Mouse (Mus musculus) layer of hippocampus, adult 11-12 months (tissue): ENCODE data around the gene Plcd4.
"Not testable (repeated sequence)": the region's sequence is repeated elsewhere in the genome, so short reads cannot be mapped to it uniquely, and the experiment has no call there.

ENCODE experiments used
- DNase-seq: peaks from one replicate; pipeline ENCODE4 v3.0.0; 2022; ENCODE audit warnings: low spot score

The Plcd4 gene

DNA sequence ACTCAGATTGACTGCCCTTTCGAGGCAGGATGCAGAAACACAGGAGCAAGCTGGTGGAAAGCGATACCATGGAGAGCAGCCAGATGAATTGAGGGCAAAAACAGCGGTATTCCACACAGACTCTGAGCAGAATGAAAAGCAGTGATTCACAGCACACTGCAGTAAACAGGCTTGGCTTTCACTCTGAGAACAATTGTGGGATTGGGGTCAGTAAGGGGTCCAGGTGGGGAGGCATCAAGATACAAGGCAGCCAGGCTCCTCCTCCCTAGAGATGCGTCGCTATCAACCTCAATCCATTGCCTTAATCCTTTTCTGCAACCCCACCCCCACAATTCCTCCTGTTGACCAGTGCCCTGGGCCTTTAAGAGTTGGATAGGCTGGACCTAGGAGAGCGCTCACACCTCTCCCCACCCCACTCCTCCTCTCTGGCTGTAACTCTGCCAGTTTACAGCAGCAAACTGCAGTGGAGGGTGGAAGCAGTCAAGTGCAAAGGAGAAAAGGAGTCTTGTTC lies at the start of gene Plcd4:
Plcd4 (plus strand) TSS at position 438 of the 511 bp plus-strand sequence.
- DNase-seq = peak; percentile 13

DNA sequence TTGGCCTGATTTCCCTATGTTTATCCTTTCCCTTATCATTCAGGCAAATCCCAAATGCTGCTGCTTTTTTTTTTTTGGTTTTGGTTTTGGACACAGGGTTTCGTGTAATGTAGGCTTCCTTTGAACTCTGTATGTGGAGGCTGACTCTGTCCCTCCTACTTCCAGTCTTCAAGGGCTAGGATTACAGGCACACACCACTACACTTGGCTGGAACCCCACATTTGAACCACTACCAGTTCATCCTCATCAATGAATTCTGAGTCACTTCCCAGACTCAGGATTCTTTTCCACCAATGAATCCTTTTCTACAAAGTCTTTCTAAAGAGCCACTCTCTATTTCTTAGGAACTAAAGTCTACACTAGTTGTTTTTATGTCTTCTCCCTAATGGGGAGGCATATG lies 41.6 kb upstream of the Plcd4 start:
- DNase-seq = no peak

- DNase-seq = no peak
Measured at GRCm38 (mm10) chr1:74505393-74505720, 37.3 kb upstream of the Plcd4 start.

DNA sequence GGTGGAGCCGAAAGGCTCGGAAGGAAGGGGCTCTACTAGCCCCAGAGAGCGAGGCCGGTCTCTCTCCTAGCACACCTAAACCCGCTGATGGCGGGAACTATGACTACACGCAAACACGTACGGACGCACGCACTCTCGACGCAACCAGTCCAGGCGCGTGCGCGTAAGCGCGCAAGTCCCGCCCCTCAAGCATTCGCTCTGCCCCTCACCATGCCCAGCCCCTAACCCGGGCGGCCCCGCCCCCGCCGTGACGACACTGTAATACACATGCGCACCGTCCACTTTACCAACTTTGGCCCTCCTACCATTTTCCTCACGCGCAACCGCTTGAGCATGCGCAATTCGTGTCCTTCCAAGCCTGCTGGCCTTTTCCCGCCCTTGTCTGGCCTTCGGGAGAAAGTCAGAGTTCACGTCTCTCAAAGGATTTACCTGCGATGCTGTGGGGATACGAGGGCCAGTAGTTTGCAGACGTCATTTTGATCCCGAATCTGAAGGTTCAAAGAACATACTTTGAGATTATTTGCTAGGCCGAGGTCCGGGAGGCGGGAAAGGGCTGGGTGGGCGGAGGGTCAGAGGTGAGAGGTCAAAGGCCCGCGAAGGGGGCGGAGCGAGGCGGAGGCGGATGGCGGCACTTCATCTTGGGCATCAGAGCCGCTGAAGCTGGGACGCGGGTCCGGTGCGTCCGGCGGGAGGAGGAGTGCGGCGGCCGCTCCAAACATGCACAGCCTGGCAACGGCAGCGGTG lies 36.8 kb upstream of the Plcd4 start, which contains the start of gene Cnot9:
Cnot9 (plus strand) TSS at position 338 of the 744 bp plus-strand sequence.
- peak; percentile 100 for DNase-seq

DNA sequence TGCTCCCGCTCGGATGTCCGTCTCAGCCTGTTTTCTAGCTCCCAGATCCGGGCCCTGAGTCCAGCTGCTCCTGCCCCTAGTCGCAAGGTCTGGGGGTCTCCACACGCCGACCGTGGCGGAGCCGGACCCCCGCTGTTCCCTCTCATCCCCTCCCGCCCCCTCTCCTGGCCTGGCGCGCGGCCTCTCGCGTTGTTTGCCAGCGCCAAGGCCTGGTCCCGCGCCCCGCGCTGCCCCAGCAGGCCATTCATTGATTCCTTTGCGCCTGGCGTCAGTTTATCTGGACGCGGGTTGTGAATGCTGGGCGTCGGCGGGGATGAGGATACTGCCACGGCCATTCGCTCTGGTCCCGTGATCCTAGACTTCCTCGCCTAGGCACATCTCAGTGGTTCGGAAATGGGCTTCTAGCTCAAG lies 36.2 kb upstream of the Plcd4 start:
- peak; percentile 29 for DNase-seq

DNA sequence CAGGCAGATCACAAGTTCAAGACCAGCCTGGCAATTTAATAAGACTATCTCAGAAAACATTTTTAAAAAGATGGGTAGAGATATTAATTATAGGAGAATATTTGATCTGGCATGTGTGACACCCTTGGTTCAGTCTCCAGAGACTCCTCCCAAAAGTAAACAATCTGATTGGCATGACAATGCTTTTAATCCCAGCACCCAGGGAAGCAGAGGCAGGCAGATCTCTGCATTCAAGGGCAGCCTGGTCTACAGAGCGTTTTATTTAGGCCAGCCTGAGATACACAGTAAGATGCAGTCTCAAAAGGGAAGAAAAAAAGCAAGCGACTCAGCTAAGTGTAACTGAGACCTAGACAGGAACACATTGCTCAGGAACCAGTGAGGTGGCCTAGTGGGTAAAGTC lies 34.9 kb upstream of the Plcd4 start:
- no peak for DNase-seq

GRCm38 (mm10) chr1:74511306-74511705 lies 31.4 kb upstream of the Plcd4 start:
- DNase-seq = no peak

DNA sequence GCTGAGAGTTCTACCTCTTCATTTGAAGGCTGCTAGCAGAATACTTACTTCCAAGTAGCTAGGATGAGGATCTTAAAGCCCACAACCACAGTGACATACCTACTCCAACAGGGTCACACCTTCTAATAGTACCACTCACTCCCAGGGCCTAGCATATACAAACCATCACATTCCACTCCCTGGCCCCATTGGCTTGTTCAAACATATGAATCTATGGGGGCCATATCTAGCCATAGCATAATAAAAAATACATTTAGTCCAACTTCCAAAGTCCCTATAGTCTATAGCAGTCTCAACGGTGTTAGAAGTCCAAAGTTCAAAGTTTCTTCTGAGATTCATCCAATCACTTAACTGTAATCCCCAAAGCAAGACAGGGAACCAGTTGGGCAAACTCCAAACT lies 29.7 kb upstream of the Plcd4 start:
- not testable (repeated sequence) for DNase-seq

- DNase-seq = no peak
Measured at GRCm38 (mm10) chr1:74519875-74520274, 22.8 kb upstream of the Plcd4 start.

- DNase-seq = no peak
Measured at GRCm38 (mm10) chr1:74524746-74525145, 17.9 kb upstream of the Plcd4 start.

DNA sequence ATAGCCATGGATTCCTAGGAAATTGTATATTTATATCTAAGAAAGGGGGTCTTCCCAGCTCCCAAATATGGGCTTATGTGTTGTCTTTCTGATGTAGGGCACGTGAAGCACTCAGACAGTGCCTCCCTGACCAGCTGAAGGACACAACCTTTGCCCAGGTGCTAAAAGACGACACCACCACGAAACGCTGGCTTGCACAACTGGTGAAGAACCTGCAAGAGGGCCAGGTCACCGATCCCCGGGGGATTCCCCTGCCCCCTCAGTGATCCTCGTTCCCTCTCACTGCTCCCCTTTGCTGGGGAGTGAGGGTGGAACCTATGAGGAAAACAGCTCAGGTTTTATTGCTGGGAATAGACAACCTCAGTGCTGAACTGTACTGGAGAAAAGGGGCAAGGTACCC lies 14.1 kb upstream of the Plcd4 start:
- no peak for DNase-seq

- peak; percentile 71 for DNase-seq
Measured at GRCm38 (mm10) chr1:74538650-74539049, 4.0 kb upstream of the Plcd4 start.

DNA sequence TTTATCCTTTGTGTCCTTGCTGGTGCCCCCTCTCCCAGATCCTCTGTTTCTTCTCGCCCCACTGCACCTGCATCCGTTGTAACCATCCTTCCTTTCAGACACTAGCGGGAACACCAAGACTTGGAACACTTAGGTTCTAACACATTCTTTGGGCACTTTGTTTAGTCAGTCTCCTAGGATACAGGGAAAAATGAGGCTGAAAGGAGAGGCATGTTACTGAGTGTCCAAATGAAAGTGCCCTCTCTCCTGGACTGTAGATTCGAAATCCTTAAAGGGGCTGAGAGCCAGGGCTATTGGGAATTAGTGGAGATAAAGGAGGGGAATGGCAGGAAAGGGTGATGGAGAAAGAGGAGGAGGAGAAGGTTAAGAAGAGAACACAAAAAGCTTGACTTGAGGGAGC lies 1.5 kb downstream of the Plcd4 start, which contains the start of gene Usp37:
Usp37 (minus strand) TSS at position 101 of the 400 bp plus-strand sequence.
- DNase-seq = no peak

DNA sequence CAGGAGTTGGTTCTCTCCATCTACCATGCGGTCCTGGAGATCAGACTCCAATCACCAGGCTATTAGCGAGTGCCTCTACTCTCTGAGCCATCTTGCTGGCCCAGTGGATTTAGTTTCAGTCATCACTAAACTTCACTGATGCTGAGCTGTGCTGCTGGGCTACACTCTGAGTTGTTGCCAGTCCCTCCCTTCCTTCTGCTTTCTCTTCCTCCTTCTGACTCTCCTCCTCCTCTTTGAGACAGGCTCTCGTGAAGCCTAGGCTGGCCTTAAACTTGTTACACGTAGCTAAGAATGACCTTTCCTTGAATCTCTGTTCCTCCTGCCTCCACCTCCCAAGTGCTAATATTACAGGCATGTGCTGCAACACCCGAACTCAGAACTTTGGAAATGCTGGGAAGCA lies 16.4 kb downstream of the Plcd4 start:
- no peak for DNase-seq

- no peak for DNase-seq
Measured at GRCm38 (mm10) chr1:74565834-74566233, 23.1 kb downstream of the Plcd4 start.

DNA sequence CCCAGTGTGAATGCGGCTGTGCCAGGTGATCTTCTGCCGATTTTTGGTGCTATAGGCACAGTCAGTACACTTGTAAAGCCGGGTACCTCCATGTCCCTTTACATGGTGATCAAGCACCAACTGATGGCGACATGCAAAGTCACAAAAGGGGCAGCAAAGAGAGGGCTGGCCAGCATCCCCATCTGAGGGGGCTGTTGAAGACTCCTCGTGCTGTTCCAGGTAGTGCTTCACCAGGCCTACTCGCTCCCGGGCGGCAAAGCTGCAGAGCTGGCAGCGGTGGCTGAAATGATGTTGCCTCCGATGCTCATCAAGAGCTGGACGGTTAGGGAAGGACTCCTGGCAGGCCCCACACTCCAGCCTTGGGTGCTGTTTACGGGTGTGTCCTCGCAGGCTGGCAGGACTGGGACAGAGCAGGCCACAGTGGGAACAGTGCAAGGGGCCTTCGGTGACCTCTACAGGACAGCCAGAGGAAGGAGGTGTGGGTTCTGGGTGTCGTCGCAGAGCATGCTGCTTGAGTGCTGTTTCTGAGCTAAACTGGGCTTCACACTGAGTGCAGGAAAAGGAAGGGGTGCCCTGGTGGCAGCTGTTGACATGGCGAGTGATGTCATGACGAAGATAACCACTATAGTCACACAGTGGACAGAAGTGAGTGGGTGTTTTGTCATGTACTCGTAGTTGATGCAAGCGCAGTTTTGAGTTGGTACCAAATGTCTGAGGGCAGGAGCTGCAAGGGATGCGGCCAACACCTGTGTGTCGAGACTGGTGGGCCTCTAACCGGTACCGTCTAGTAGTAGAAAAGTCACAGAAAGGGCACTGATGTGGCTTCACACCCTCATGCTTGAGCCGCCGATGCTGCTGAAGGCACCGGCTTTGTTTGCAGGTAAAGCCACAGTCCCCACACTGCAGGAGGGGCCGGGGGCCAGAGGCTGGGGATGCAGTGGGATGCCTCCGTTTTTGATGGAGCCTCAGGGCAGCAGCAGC lies 27.3 kb downstream of the Plcd4 start:
- DNase-seq = no peak

DNA sequence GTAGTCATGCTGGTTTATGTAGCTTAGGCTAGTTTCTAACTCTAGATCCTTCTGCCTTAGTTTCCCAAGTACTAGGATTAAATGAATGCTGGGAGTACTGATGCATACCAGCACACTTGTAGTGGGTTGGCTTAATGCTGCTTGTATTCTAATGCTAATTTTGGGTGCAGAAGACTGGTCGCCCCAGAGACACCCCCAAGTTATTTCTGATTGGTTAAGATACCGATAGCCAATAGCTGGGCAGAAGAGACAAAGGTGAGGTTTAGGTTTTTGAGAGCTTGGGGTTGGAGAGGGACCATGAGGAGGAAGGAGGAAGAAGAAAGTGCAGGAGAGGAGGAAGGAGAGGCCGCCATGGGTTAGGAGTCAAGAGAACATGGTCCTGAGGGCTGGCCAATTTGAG lies 39.9 kb downstream of the Plcd4 start:
- DNase-seq = no peak

- no peak for DNase-seq
Measured at GRCm38 (mm10) chr1:74584616-74585398, 42.1 kb downstream of the Plcd4 start.

DNA sequence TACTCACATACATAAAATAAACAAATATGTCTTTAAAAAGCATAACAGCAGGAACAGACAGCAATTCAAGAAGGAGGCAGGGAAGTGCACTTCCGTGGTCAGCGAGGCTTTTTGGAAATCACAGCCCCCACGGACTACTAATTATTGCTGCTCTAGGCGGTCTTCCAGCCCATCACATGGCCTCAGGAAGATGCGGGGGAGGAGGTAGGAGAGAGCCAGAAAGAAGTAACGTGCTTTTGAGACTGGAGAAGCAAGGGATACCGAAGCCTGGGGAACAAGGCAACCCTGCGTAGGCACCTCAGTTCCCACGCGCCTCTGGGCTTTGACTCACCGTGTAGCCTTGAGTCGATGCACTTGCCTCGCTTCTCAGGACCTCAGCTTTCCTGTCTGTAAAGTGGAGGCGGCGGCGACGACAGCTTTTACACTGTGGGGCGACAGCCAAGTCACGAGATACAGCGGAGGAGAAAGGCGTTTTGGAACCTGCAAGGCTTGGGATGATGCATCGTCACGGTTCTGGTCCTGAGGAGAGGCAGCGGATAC lies 44.6 kb downstream of the Plcd4 start:
- DNase-seq = no peak

DNA sequence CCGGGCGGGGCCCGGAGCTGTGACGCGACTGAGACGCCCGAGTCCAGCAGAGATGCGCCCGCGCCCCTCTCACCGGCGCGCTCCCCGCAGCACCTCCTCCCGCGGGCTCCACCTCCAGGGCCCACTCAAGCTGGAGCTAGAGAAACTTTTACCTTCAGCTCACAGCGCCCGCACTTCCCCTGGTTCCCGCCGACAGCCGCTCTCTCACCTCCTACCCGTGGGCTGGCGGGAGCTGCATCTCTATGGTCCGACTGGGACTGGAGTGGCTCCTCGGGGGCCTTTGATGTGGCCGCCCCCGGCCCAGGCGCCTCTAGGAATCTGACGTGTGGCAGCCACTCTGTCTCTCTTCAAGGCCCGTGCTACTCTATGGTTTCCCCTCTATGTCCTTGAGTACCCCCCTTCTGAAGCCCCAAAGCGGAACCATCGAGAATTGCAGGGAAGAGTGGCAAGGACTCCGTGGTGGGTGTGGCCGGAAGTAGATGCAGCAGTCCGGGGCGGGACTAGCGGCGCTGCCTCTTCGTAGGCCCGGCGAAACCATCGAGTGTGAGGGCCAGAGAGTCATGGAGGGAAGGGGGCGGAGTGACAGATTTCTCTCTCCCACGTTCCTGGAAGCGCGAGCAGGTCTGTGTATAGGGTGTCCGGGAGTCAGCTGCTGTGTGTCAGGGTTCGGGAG lies 45.2 kb downstream of the Plcd4 start, which contains the start of the genes Zfp142 and Bcs1l:
Zfp142 (minus strand) TSS at position 474 of the 673 bp plus-strand sequence.
Bcs1l (plus strand) TSS at position 517 of the 673 bp plus-strand sequence.
- DNase-seq = peak; percentile 99

- no peak for DNase-seq
Measured at GRCm38 (mm10) chr1:74594434-74594833, 51.7 kb downstream of the Plcd4 start.
